Mouse (Mus musculus) megakaryocyte, embryonic 14.5 days (primary cell): ENCODE results near the gene Utp20.

Experiments used
- FLI1 ChIP-seq: IDR thresholded peaks from 2 replicates; pipeline ENCODE4 v1.6.1; 2012; ENCODE audit warnings: low read length, inconsistent platforms, mixed read lengths
- GATA1 ChIP-seq: IDR thresholded peaks from 3 replicates; pipeline ENCODE4 v1.6.1; 2012; ENCODE audit warnings: mixed read lengths, low read length, inconsistent platforms, borderline replicate concordance

GRCm38 (mm10) chr10:88716986-88717755, 109.4 kb downstream of the Utp20 start:
- TF ChIP-seq FLI1: no peak
- no peak for TF ChIP-seq GATA1
